Mouse (Mus musculus) limb, embryonic 11.5 days (tissue): ENCODE results near the gene Rxrb. TPM values are rescaled to one million over a fixed set of nuclear protein-coding genes. Genes with fewer than 3 reads are reported as not detected.

Experiments used
- ATAC-seq: fragments of 200-750 bp; cut with Nextera tagmentation; 2 replicates; pipeline ENCODE4 v1.8.0; 2017; ENCODE audit warnings: low read depth; ENCODE audit not compliant: insufficient number of reproducible peaks, low FRiP score, low TSS enrichment
- DNase-seq: peaks from one replicate; pipeline ENCODE4 v3.0.0-alpha.2; 2015; ENCODE audit warnings: low spot score
- H3K27ac ChIP-seq: fragments of 300-500 bp; sonication (generic); replicated peaks from 2 replicates; pipeline ENCODE4 v1.5.1; 2014; ENCODE audit warnings: low read depth, mild to moderate bottlenecking, low read length
- H3K27me3 ChIP-seq: fragments of 300-500 bp; sonication (generic); 2 replicates; pipeline ENCODE4 v1.6.1; 2014; ENCODE audit warnings: mild to moderate bottlenecking, low read length, mixed read lengths; ENCODE audit not compliant: control insufficient read depth, insufficient read depth
- H3K36me3 ChIP-seq: fragments of 300-500 bp; sonication (generic); 2 replicates; pipeline ENCODE4 v1.6.1; 2014; ENCODE audit warnings: mild to moderate bottlenecking, low read length, moderate library complexity, mixed read lengths; ENCODE audit not compliant: control insufficient read depth, insufficient read depth
- H3K4me1 ChIP-seq: fragments of 300-500 bp; sonication (generic); 2 replicates; pipeline ENCODE4 v1.6.1; 2014; ENCODE audit warnings: low read length, mixed read lengths; ENCODE audit not compliant: control insufficient read depth, insufficient read depth
- H3K4me2 ChIP-seq: fragments of 300-500 bp; sonication (generic); 2 replicates; pipeline ENCODE4 v1.6.1; 2014; ENCODE audit warnings: low read depth, mild to moderate bottlenecking, moderate library complexity; ENCODE audit not compliant: severe bottlenecking
- H3K4me3 ChIP-seq: fragments of 300-500 bp; sonication (generic); 2 replicates; pipeline ENCODE4 v1.5.1; 2014; ENCODE audit warnings: low read depth, low read length
- H3K9ac ChIP-seq: fragments of 300-500 bp; sonication (generic); 2 replicates; pipeline ENCODE4 v1.6.1; 2014; ENCODE audit warnings: mild to moderate bottlenecking, low read length
- H3K9me3 ChIP-seq: fragments of 300-500 bp; sonication (generic); 2 replicates; pipeline ENCODE4 v1.6.1; 2016; ENCODE audit warnings: low read length; ENCODE audit not compliant: control insufficient read depth
- WGBS: fragments of 180-500 bp; shearing (Covaris S2); extraction: QIAGEN DNeasy Blood & Tissue Kit; methylation state at CpG from one replicate; pipeline ENCODE4 v1.1.7; 2014; 5-methylcytosine and 5-hydroxymethylcytosine counted together
- polyA plus RNA-seq: library from polyadenylated mRNA; unstranded; fragments of >200 nt; fragmentation: Nextera tagmentation; extraction: Ambion mirVana; gene quantifications from 2 replicates; pipeline ENCODE4 v1.2.1, GENCODE M21; 2014

The Rxrb gene
- polyA plus RNA-seq, 1 experiment from 2014 or later, result 20.5 TPM

DNA sequence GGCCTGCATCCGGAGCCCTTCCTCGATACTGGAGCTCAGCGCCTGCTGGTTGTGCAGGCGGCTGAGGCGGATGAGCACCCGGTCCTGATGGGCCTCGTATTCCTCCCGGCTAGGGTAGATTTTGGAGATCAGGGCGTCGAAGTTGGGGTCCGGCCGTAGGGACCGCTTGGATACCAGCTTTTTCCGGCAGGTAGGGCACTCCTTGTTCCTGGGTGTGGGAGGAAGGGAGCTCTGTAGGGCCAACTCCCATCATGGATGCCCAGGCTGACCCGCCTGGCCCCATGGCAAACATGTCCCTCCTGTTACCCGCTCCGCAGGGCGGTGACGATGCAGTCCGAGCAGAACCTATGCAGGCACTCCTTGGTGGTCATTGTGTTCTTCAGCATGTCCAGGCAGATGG lies 8.6 kb upstream of the Rxrb start:
- DNase-seq, result no peak
- H3K36me3 ChIP-seq, result peaks cover 15% of the 10 kb centered on the region; the same call in 1 of the 2 replicates
- H3K27me3 ChIP-seq, result no peaks in the 10 kb centered on the region
- peaks cover 32% of the 10 kb centered on the region for H3K4me1 ChIP-seq
- H3K9ac ChIP-seq, result no peak overlapping the region
- 95% methylated on average over 20 of the region's 20 CpGs for WGBS
- H3K4me3 ChIP-seq, result no peak overlapping the region
- ATAC-seq, result no peak
- no peak overlapping the region for H3K4me2 ChIP-seq
- H3K27ac ChIP-seq, result no peak overlapping the region
- H3K9me3 ChIP-seq, result 0 out of 2 replicates have a peak, but pooled peaks cover 3% of the 10 kb centered on the region

- peak overlapping the region; percentile 92 for H3K4me2 ChIP-seq
- ATAC-seq (no peak), DNase-seq (no peak)
- WGBS, result 69% methylated on average over 9 of the region's 9 CpGs
- peaks cover 19% of the 10 kb centered on the region for H3K36me3 ChIP-seq
- H3K4me3 ChIP-seq, result peak overlapping the region; percentile 93
- peaks cover 38% of the 10 kb centered on the region for H3K4me1 ChIP-seq
- H3K9me3 ChIP-seq, result 0 out of 2 replicates have a peak, but pooled peaks cover 3% of the 10 kb centered on the region
- no peaks in the 10 kb centered on the region for H3K27me3 ChIP-seq
- H3K9ac ChIP-seq, result no peak overlapping the region
- H3K27ac ChIP-seq, result no peak overlapping the region
These were observed 7.9 kb upstream of the Rxrb start for GRCm38 (mm10) chr17:34023678-34024077.

GRCm38 (mm10) chr17:34024317-34024821 lies 7.2 kb upstream of the Rxrb start, which contains the start of gene Ring1:
Ring1 (minus strand) TSS chr17:34024680.
- H3K9ac ChIP-seq, result peak within 1 kb of the TSS; percentile 91
- peak; percentile 56 for ATAC-seq
- H3K4me1 ChIP-seq, result peaks cover 42% of the 10 kb centered on the region
- H3K4me2 ChIP-seq, result peak within 1 kb of the TSS; percentile 92
- DNase-seq, result peak; percentile 92
- no peaks in the 10 kb centered on the region for H3K27me3 ChIP-seq
- peak within 1 kb of the TSS; percentile 86 for H3K27ac ChIP-seq
- peak within 1 kb of the TSS; percentile 93 for H3K4me3 ChIP-seq
- peaks cover 26% of the 10 kb centered on the region for H3K36me3 ChIP-seq
- WGBS, result under 1% methylated on average over 48 of the region's 58 CpGs
- H3K9me3 ChIP-seq, result 0 out of 2 replicates have a peak, but pooled peaks cover 3% of the 10 kb centered on the region

- Histone ChIP-seq H3K27me3 (no peaks in the 10 kb centered on the region), H3K27ac (peak overlapping the region; percentile 86), H3K4me1 (peaks cover 48% of the 10 kb centered on the region), H3K9me3 (0 out of 2 replicates have a peak, but pooled peaks cover 3% of the 10 kb centered on the region), H3K4me2 (peak overlapping the region; percentile 92), H3K4me3 (peak overlapping the region; percentile 93), H3K36me3 (peaks cover 31% of the 10 kb centered on the region), H3K9ac (peak overlapping the region; percentile 91)
- ATAC-seq (0 out of 2 replicates have a peak, but pooled peaks have one; percentile 0), DNase-seq (no peak)
- under 1% methylated on average over 55 of the region's 57 CpGs for whole genome bisulfite sequencing
These were observed 6.5 kb upstream of the Rxrb start for GRCm38 (mm10) chr17:34024861-34025755.

DNA sequence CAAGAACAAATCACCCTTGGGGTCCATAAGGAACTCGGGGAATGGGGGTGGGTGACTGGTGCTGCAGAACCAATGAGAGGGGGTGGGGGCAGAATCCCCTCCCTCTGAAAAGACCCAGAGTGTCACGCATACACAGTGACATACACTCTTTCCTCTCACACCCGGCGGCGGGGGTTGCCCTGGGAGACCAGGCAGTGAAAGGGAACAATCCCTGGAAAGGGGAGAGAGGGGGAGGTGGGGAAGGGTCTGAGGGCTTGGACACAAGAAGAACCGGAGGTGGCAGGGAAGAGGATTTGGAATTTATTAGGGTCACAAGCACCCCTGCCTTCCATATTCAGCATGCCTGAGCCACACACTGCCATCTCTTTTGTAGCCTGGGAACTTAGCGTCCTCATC lies 5.9 kb upstream of the Rxrb start:
- H3K27me3 ChIP-seq, result no peaks in the 10 kb centered on the region

DNA sequence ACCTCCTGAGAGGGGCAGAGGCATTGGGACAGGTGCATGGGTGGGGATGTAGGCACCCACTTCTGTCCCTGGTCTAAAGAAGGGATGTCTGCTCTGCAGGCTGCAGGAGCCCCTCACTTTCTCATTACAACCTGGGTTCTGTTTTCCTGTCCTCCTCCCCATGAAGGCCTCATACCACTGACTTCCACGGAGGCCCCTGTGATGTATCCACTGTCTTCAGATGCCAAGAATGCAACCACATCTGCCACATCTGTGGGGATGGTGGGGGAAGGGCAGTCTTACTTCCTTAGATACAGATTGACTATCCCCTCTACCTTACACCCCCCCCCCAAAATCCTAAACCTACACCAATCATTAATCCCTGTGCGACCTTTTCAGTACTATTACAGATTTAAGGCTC lies 5.4 kb upstream of the Rxrb start:
- Histone ChIP-seq H3K9ac (no peak overlapping the region; the same call in 1 of the 2 replicates), H3K4me3 (no peak overlapping the region), H3K36me3 (peaks cover 27% of the 10 kb centered on the region), H3K27ac (no peak overlapping the region), H3K9me3 (no peaks in the 10 kb centered on the region), H3K27me3 (no peaks in the 10 kb centered on the region), H3K4me2 (no peak overlapping the region), H3K4me1 (peaks cover 53% of the 10 kb centered on the region)
- 45% methylated on average over 2 of the region's 2 CpGs for WGBS
- DNase-seq, result no peak
- ATAC-seq, result no peak

More for the DNA sequence above, 5.9 kb upstream of the Rxrb start:
- Histone ChIP-seq H3K4me1 (peaks cover 53% of the 10 kb centered on the region), H3K9ac (no peak overlapping the region), H3K4me3 (peak overlapping the region; percentile 93), H3K27ac (no peak overlapping the region), H3K9me3 (0 out of 2 replicates have a peak, but pooled peaks cover 1% of the 10 kb centered on the region), H3K36me3 (peaks cover 31% of the 10 kb centered on the region), H3K4me2 (peak overlapping the region; percentile 92)
- DNase-seq (peak; percentile 38), ATAC-seq (no peak)
- 11% methylated on average over 7 of the region's 7 CpGs for WGBS

GRCm38 (mm10) chr17:34026917-34027655 lies 4.5 kb upstream of the Rxrb start:
- Histone ChIP-seq H3K4me3 (peak overlapping the region; percentile 65), H3K36me3 (peaks cover 23% of the 10 kb centered on the region), H3K9me3 (no peaks in the 10 kb centered on the region), H3K4me1 (peaks cover 53% of the 10 kb centered on the region), H3K4me2 (peak overlapping the region; percentile 93), H3K27me3 (no peaks in the 10 kb centered on the region), H3K27ac (peak overlapping the region; percentile 79), H3K9ac (peak overlapping the region; percentile 76)
- DNase-seq (no peak), ATAC-seq (no peak)
- 9% methylated on average over 34 of the region's 36 CpGs for WGBS

DNA sequence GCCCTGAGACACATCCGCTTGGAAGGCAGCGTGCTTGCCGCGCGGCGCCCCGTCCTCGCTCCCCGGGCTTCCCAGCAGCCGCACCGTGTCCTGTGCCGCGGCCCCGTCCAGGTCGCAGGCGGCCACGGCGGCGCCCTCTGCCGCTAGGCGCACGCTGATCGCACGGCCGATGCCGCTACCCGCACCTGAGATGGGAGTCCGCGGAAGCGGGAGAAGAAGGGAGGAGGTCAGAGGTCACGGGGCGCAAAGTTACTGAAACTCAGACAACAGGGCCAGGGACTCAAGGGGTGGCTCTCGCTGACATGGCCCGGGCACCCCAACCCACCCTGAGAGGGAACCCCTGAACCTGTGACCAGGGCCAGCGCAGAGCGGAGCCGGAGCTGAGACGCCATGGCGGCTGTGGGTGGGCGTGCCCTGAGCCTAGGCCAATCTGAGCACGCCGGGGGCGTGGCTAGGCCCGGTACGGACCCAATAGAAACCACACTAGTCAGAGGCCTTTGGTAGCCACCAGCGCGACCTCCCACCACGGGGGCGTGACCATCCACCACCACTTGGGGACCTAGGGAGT lies 3.9 kb upstream of the Rxrb start, which contains the start of gene H2-Ke6:
TSS of gene H2-Ke6 (minus strand) at position 405 of the 568 bp plus-strand sequence.
- peak; percentile 96 for DNase-seq
- peaks cover 55% of the 10 kb centered on the region for H3K4me1 ChIP-seq
- H3K27me3 ChIP-seq, result no peaks in the 10 kb centered on the region
- H3K9ac ChIP-seq, result peak within 1 kb of the TSS; percentile 76
- peak within 1 kb of the TSS; percentile 65 for H3K4me3 ChIP-seq
- H3K4me2 ChIP-seq, result peak within 1 kb of the TSS; percentile 93
- no peaks in the 10 kb centered on the region for H3K9me3 ChIP-seq
- ATAC-seq, result peak; percentile 85
- under 1% methylated on average over 49 of the region's 49 CpGs for WGBS
- H3K27ac ChIP-seq, result peak within 1 kb of the TSS; percentile 79
- H3K36me3 ChIP-seq, result peaks cover 22% of the 10 kb centered on the region
